Mouse (Mus musculus) right cerebral cortex, postnatal 25 days (tissue): Measurements from ENCODE around the gene Amacr.

ENCODE experiments used
- DNase-seq: peaks from one replicate; pipeline ENCODE4 v3.0.0; 2022

Amacr gene

DNA sequence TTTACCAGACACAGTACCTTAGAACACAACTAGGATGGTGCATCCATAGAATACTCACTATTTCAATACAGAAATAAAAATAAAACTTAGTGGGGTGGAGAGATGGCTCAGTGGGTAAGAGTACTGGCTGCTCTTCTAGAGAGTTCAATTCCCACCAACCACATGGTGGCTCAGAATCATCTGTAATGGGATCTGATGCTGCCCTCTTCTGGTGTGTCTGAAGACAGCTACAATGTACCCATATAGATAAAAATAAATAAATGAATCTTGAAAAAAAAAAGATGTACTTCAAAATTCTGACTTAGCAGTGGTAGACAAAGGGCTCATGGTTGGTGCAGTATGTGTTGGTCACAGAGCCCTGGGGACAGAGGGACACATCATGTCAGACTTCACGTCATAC is 10.0 kb downstream of the Amacr start:
- no peak for DNase-seq

DNA sequence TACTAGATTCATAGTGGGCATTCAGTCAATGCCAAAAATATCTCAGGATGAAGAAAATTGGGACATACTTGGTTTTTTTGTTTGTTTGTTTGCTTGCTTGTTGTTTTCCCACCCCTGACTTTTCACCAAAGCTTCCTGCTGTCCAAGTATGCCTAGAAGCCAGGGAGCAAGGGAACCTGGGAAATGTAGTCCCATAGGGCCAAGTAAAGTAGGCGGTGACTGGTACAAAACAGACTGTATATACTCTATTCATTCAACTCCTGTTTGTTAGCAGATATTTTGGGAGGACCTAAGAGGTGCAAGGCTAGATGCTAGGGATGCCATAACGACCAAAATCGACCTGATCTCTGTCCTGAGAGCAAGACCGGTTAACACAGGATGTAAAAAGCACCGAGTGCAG is 18.3 kb downstream of the Amacr start:
- no peak for DNase-seq

DNA sequence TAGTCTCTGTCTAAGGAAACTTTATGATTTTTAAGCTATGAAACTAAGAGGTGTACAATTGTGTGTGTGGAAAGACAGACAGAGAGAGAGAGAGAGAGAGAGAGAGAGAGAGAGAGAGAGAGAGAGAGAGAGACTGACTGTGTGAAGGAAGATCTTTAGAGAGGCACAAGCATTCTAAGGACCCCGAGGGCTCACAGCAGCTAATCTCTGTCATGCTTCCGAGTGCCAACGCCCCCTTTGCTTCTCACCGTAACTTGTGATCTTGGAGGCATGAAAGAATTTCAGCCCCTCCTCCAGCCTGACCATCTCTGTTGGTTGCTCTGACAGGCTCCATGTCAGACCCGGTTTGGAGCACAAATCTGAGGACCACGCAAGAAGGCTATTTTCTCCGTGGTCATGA is 18.9 kb downstream of the Amacr start, which contains the start of gene Slc45a2:
Slc45a2 (plus strand) TSS at position 301 of the 400 bp plus-strand sequence.
- DNase-seq: no peak

DNA sequence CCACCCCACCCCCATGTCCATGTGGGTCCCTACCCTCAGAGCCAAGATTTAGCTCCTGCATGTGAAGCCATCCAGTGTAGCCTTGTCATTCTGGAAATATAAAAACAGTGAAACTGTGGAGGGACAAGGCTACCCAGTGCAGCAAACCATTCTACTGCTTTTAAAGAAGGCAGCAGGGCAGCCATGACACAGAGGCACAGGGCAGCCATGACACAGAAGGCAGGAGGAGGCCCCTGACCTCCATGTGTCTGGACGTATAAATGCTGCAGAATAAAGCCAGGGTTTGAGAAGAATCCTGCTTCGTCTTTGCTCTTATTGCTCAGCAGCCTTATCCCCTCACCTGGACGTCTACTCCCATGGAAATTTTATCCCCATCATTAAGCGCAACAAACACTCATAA is 22.2 kb downstream of the Amacr start:
- DNase-seq: no peak

DNA sequence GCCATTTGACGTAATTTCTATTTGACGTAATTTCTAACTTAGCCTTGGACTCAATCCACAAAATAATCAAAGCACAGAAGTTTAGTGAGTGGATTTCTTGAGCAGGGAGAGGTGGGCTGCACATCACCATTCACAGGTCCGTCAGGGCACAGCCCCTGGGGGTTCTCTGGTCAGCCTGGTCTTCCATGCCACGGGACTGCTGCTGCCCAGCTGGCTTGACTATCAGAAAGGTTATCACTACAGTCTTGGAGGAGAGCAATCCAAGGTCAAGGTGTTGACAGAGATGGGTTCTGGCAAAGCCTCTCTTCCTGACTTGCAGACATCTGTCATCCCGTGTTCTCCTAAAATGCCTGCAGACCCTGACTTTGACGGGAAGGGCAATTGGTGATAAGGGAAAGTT is 23.1 kb downstream of the Amacr start:
- no peak for DNase-seq

DNA sequence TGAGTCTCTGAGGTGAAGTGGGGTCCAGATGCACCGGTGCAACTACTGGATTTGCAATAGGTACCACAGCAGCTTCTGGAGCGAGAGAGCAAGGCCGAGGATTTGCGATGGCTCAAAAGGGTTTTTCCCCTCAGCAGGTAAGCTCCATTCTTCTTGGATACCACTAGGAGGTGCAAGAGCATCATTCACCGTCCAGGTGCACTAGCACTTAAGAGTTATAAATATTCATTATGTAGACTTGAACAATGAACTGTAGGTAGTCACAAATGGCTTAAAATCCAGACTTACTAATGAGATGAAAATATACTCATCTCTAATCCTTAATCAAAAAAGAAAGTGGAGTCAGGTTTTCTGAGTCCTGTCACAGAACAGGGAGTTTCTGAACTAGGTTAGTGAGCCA is 27.2 kb downstream of the Amacr start:
- DNase-seq: no peak

DNA sequence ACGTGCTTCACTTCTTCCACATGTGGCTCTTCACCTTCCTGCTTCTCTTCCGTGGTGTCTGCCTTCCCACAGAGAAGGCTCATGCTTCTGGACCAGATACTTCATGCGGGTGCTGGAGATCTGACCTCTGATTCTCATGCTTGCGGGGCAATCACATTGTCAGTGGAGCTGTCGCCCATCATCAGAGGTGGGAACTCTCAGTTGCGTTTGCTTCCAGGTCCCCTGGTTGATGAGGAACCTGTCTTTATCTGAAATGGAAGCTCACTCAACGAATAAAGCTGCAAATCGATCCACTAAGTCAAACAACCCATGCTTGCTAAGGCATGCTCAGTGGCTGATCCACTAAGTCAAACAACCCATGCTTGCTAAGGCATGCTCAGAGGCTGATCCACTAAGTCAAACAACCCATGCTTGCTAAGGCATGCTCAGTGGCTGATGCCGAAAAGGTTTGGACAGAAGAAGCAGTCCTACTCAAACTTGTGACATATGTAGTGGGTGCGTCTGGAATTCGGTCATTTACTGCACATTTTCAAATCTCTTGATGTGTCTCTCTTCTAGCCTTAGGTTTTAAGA is 29.5 kb downstream of the Amacr start:
- DNase-seq: no peak

DNA sequence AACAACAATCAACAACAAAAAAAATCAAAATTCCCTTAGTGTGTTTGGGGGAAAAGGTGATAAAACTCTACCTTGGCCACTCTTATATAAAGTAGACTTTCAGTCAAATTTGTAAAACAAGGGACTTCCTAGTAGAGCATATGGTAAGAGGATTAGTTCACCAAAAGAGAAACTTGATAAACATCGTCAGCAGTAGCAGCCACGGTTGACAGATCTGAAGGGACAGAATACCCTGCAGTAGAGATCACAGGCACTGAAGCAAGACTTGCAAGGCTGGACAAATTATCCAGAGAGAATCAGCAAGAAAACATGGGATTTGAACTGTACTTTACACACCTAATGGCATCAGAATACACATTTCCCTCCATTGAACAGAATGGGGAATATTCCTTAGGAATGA is 33.4 kb downstream of the Amacr start:
- no peak for DNase-seq

DNA sequence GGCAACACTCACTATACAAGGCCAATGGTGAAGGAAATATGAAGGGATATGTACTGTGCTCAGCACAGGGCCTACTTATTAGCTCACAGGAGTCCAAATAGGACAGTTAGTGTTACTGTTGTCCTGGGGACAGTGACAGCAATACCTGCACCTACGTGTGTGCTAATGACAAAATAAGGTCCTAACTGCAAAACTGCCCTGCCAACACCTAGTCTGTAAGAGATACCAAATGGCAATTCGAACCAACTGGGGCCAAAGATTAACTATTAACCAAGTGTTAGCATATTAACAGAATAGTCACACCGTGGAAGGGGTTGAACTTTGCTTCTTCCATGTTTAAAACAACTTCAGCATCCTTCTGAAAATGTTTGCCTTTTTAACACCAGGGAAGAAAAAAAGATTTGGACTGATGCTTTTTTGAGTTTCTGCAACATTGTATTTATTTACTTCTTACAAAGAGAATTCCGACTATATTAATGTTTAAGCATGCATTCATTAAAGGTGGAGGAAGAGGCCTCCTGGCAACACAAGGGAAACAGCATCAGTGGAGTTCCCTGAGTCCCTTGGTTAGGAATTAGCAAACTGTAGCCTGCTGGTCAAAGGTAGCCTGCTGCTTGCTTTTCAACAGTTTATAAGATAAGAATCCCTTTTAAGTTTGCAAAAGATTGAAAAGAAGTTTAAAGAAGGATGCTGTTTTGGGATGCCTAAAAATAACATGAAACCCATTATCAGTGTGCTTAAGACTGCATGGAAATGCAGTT is 45.4 kb downstream of the Amacr start:
- DNase-seq: no peak

DNA sequence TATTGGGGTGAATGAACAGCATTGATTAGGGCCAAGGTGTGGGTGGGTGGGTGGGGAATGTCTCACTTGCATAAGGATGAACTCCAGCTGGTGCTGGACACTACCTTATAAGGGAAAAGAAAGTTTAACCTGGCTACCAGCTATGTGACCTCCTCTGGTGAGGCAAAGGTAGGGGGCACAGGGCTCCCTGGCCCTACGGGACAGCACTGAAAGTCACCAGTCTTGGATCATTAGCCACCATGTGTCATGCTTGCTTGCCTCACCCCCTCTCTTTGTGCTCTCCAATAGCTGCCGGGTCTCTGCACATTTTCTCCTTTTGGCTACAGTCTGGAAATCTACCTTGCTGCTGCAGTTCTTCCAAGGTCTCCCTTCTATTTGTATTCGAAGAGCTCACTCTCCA is 48.6 kb downstream of the Amacr start:
- no peak for DNase-seq

DNA sequence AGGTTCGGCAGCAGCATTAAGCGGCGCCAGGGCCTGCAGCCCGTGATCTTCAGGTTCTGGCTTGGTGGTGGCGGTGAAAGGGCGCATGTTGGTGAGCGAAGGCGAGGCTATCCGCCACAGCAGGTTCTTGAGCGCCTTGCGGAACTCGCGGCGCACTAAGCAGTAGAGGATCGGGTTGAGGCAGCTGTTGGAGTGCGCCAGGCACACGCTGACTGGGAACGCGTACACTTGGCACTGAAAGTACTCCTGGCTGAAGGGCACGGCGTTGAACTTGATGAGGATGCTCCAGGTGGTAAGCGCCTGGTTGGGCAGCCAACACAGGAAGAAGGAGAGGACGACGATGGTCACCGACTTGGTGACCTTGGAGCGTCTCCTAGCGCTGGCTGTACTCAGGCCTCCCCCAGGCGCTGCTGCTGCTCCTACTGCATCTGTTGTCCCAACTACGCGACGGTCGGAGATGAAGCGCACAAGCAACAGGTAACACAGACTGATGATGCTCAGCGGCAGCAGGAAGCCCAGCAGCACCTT is 54.5 kb downstream of the Amacr start:
- DNase-seq: no peak

DNA sequence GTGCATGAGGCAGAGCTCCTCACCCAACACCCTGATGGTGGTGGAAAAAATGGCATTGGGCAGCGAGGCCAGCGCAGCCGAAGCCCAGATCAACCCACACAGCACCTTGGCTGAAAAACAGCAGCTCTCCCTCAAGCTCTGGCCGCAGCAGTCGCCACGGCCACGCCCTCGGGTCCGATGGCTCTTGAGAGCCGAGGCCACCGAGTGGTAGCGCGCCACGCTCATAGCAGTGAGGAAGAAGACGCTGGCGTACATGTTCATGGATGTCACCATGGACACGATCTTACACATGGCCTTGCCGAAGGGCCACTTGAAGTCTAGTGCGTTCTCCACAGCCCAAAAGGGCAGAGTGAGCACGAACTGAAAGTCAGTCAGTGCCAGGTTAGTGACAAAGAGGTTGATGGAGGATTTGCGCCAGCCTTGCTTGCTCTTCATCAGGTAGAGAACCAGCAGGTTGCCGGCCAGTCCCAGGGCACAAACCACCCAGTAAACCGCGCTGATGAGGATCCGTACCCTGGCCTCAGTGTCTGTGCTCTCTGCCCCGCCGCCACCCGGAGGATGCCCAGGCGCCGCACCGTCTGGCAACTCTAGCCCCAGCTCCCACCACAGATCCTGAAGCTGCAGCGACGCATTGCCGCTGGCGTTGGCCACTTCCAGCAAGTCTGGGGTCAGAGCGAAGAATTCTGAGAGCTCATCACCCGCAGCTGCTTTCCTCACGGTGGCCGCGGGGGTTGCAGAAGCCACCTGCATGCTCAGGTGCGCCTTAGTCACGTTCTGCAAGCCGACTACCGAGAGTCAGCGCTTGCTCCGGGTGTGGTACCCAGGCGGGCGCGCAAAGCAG is 55.2 kb downstream of the Amacr start:
- DNase-seq: peak; percentile 25

DNA sequence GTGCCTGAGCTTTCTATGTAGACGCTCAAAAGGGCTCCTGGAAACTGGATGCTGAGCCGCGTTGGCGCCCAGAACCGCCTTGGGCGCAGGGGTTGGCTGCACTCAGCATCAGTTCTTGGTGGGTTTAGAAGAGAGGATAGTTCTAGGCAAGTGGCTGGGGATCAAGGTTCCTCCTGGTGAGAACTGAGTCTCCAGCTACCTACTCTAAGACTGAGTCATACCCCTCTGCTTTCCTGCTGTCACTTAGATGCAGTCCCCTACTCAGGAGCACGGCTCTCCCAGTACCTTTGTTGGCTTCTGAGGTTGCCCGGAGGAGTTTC is 55.8 kb downstream of the Amacr start:
- DNase-seq: peak; percentile 37

DNA sequence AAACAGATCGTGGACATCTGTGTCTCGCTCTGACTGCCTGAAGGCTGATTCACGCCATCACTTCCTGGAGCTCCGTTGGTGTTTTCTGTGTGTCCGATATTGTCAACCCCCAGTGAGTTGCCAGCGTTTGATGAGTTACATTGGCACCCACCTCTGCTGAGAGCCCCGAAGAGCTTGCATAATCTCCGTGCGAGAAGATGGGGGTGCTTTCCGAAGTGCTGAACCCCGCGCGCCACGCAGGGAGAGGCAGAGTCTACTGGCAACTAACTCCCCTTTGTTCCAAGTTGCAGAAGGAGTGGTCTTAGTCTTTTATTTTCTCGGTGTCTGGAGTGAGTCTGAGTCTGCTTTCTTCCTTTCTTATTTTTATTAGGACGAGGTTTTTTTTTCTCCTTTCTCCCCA is 56.2 kb downstream of the Amacr start, which contains the start of gene Rxfp3:
Rxfp3 (minus strand) TSS at position 281 of the 400 bp plus-strand sequence.
- peak; percentile 12 for DNase-seq

DNA sequence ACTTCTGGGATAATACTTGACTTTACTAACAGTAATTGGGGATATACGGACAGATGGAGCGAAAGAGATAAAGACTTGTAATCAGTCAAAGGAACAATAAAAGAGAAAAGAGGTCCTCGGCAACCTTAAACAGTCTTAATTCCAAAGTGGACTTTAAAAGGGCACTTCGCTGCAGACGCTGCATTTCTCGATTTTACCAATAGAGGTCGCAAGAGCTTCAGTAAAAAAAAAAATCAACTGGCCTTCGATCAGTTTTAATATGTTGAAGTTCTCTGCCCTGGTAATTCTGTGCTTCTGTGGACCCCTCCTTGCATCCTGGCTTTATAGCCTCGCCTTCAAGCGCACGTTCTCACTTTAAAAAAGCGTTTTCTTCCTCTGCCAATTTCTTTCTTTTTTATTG is 56.9 kb downstream of the Amacr start:
- DNase-seq: no peak

DNA sequence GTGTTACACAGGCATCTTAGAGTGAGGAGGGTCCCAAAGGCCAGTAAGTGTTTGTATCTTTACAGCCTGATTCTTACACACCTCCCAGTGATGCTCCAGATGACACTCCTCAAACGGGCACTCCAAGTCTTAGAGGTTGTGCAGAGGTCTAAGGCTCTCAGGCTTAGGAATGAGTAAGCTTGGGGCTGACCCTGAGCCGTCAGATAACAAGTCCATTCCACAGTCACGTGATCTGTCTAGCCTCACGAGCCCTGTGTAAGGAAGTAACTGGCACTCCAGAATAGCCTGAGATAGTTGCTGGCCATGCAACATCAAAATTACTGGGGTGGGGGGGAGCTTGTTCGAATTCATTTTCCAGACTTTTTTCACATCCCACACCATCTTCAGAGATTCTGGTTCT is 58.5 kb downstream of the Amacr start:
- DNase-seq: no peak

DNA sequence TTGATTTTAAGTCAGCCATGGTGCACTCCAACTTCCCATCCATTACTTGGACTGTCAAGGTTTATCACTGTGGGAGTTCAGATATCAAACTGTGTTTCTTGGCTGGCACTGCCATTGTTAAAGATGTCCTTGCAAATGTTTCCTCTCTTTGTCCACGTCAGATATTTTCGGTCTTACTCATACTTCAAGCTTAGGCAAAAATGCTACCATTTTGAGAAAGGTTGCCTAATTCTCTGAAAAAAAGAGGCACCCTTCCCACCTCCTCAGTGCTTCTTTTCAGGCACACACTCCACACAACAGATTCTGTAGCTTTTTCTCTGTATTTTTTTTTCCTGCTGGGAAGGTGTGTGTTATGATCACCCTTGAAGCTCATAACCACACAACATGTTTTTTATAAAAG is 59.7 kb downstream of the Amacr start:
- DNase-seq: no peak

DNA sequence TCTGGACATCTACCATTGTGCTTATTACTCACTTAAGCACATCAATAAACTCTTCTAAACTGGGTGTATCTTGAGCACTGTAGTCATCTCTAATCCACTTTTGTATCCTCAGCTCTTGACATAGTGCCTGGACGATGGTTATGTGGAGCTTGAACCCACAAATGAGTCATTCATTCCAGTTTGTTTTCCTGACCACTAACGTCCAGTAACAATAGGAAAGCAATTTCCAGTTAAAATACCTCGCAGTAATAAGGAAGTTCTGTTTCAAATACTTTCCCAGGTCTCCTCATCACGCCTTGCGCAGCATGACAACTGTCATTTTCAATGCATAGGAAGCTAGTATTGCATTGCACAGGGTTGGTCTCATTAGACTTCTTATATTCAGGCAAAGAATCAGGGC is 61.3 kb downstream of the Amacr start:
- no peak for DNase-seq
